Mouse (Mus musculus): ENCODE measurements around the gene St14.
"Not testable (repeated sequence)": the region's sequence is repeated elsewhere in the genome, so short reads cannot be mapped to it uniquely, and the experiment has no call there.

Gene St14

DNA sequence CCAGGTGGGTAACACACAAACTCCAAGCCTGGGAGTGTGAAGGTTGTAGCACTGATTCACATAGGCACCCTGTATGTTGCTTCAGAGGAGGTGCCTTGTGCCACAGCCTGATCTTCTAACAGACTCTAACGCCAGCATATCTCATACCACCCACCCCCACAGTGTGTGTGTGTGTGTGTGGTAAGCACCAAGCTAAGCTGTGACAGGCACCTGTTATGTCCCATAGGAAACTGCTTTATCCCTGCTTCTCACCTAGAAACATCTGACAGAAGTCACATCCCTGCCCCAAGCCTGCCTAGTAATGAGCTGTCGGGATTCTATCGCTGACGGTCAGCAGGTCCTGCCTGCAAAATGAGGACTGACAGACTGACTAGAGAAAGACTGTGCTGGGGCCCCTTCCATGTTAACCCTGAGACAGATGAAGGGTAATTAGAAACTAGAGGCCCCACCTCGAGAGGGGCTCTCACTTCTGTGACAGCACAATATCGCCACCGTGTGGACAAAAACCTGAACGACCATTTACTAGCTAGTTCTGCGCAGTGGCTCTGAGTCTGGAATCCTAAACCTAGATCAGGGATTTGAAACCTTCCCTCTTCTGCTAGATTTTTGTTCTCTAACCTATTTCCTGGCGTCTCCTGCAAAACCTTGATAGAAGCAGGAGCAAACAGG, 45.4 kb downstream of the St14 start:
- peak; percentile 80 to 82 for DNase-seq (ENCODE audit: low spot score in 2 of 2)

- DNase-seq (ENCODE audit: low spot score in 2 of 2), result no peak
Measured at GRCm38 (mm10) chr9:31085556-31085955, 46.1 kb downstream of the St14 start.

DNA sequence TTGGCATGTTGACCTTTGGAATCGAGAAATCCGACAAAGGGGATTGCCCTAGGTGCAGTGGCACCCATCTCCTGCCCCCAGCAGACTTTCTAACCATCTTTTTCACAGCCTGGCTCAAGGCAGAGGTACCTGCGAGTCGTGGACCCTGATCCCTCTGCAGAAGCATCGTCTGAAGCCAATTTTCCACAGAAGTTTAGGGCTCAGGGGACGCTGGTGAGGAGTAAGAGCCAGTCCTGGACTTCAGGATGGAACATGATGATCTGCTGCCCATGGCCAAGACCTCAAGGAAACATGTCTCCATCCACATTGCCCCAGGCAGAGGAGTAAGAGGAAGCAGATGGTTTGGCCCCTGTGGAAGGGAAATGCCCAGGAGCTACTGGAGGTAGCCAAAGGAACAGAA, 48.9 kb downstream of the St14 start:
- no peak for DNase-seq (ENCODE audit: low spot score in 2 of 2)

- DNase-seq (ENCODE audit: low spot score in 2 of 2), result peak; percentile 84 to 90
Measured at GRCm38 (mm10) chr9:31082054-31082666, 49.5 kb downstream of the St14 start.

DNA sequence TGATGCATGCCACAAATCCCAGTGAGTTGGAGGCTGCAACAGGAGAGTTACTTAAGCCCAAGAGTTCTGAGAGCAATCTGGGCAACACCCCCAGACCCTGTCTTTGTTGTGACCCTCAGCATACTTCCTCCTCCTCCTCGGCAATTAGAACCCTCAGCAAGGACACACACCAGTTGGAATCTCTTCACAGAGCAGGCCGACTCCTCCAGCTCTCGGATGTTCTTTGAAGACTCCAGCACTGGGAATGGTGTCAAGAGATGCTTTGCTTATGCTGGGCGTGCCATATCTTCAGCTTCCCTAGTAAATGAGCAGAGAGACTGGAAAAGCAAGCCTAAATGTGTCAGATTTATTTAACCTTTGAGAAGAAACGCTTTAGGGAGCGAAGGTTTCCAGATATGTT, 50.9 kb downstream of the St14 start:
- DNase-seq (ENCODE audit: low spot score in 2 of 2), result no peak

DNA sequence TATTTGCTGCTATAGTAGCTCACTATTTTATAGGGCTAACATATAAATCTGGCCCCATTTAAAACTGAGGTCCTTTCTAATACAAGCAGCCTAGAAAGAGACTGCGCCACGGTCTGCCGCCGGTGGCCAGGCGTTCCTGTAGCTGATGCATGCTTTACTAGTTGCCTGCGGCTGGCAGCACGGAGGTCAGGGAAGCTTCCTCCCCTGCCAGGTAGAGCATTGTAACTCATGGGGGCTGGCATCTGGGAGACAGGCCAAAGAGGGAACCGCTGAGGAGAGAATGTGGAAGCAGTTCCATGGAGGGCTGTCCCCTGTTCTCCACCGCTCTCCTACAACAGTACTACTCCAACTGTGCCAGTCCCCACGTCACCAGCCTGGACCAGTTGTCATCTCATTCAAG, 56.8 kb downstream of the St14 start:
- no peak for DNase-seq (ENCODE audit: low spot score in 2 of 2)

DNA sequence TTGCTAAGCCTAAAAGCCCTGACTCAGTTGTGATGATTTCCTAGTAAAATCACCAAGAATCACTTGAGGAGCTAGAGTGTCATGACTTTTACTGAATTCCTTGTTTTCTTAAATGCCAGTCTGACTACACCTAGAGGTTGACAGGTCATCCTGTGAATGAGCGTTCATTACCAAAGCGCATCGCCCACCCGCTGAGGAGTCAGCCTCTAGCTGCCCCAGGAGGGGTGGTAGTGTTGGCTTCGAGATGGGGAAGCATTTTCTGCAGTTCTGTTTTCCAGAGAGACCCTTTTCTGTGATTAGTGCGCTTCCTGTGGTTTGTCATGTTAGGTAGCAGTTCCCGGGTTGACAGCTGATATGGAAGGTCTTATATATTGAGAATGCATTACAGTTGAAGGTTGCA, 57.9 kb downstream of the St14 start:
- DNase-seq (ENCODE audit: low spot score in 2 of 2), result no peak

DNA sequence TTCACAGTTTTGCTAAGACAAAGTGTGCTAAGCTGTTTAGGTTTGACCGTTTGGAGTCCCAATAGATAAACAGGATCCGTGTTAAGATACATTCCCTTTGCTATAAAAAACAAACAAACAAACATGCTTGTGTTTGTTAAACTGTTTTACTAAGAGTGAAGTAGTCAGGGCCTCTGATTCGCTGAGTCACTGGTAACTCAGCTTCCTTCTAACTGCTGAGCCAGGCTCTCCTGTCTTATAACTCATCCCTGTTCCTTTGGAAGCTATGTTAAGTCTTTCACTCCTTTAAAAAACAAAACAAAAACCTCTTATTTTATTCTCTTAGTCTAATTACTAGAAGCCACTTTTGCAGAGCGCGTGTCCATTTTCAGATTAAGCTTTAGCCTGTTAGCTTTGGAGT, 59.4 kb downstream of the St14 start:
- DNase-seq (ENCODE audit: low spot score in 2 of 2), result no peak

DNA sequence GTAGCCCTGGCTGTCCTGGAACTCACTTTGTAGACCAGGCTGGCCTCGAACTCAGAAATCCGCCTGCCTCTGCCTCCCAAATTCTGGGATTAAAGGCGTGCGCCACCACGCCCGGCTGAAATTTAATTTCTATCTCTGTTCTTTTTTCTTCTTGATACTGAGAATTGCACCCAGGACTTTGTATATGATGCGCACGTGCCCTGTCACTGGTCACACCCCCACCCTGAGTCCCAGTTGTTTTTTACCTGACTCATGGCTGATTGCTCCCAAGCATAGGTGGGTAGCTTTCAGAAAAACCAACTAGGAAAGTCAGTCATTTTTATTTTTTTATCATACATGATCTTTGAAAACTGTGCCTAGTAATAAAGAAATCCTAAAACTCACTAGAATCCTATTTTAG, 60.9 kb downstream of the St14 start:
- DNase-seq (ENCODE audit: low spot score in 2 of 2), result no peak

DNA sequence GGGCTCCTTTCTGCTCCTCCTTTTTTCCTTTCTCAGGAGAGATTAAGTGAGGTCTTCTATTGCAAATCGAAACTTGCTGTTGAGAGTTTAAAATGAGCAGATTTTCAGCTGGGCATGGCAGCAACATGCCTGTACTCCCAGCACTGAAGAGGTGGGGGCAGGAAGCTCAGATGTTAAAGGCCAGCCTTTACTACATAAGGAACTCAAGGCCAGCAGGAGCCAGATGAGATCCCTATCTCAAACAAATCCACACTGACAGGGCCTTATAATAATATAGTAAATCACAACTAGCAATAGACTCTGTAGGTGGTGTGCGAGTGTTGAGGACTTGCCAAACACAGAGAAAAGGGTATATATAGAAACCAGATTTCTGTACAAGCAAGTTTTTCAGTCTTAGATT, 72.9 kb downstream of the St14 start:
- no peak for DNase-seq (ENCODE audit: low spot score in 2 of 2)

DNA sequence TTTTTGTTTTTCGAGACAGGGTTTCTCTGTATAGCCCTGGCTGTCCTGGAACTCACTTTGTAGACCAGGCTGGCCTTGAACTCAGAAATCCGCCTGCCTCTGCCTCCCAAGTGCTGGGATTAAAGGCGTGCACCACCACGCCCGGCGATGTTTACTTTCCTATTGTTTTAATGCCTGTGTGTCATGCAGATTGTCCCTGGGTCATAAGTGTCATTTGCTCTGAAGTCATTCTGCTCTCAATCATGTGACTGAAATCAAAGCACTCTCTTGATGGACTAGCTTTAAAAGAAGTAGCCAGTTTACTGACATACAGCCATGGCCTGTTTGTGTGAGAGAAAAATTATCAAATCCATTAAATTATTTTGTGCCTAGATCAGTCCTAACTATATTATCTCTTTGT, 80.1 kb downstream of the St14 start:
- not testable (repeated sequence) for DNase-seq (ENCODE audit: low spot score in 2 of 2)

GRCm38 (mm10) chr9:31050208-31050607, 81.4 kb downstream of the St14 start:
- DNase-seq (ENCODE audit: low spot score in 2 of 2), result no peak

Data from right cerebral cortex, adult 2 months (tissue).